Mouse (Mus musculus) ES-E14 (cell line): Measurements from ENCODE around the gene Dnajc25.

ENCODE experiments used
- CHD2 ChIP-seq: IDR thresholded peaks from 2 replicates; pipeline ENCODE4 v1.6.1; 2014; ENCODE audit warnings: mild to moderate bottlenecking, low read depth, low read length, inconsistent platforms
- ZC3H11A ChIP-seq: IDR thresholded peaks from 2 replicates; pipeline ENCODE4 v1.6.1; 2012; ENCODE audit warnings: low read depth, mild to moderate bottlenecking, inconsistent platforms, low read length, borderline replicate concordance

GRCm38 (mm10) chr4:59043891-59044290 lies 49.0 kb downstream of the Dnajc25 start:
- TF ChIP-seq ZC3H11A = no peak
- no peak for TF ChIP-seq CHD2
